In genomic region chr1:76980498-76981152, GRCm38 (mm10) we compare ENCODE assay signal across 13 mouse cellular contexts.
"Had no signal": no experiment of that assay in that cellular context is flagged by ENCODE, and none has a peak within 500 bp of the region (broad histone marks: within the 10 kb centered on the region; RNA-seq: fewer than 3 reads in every experiment).

No protein-coding gene starts in this region.

- ATAC-seq: liver, postnatal 0 days had no signal

- H3K27me3 ChIP-seq: liver, embryonic 13.5 days; lung, embryonic 15.5 days; neural tube, embryonic 15.5 days had no signal

- H3K4me3 ChIP-seq: left cerebral cortex, adult 2 months; liver, embryonic 13.5 days; lung, embryonic 15.5 days; myocyte; neural tube, embryonic 15.5 days had no signal

- H3K4me1 ChIP-seq: liver, embryonic 13.5 days; neural tube, embryonic 15.5 days had no signal

- H3K27ac ChIP-seq: left cerebral cortex, adult 2 months; liver, embryonic 13.5 days; lung, embryonic 15.5 days; macrophage; neural tube, embryonic 15.5 days had no signal

- DNase-seq: kidney, postnatal 25 days; liver; liver, embryonic 13.5 days; liver, postnatal 0 days; lung, postnatal 14 days; midbrain, embryonic 14.5 days; right cerebral cortex, adult 18-20 months; right cerebral cortex, postnatal 25 days had no signal

- H3K4me2 ChIP-seq: liver, embryonic 13.5 days; lung, embryonic 15.5 days; neural tube, embryonic 15.5 days had no signal

- H3K36me3 ChIP-seq: liver, embryonic 13.5 days; lung, embryonic 15.5 days; neural tube, embryonic 15.5 days had no signal

- H3K9me3 ChIP-seq: liver, embryonic 13.5 days; lung, embryonic 15.5 days; neural tube, embryonic 15.5 days had no signal

- H3K9ac ChIP-seq: liver, embryonic 13.5 days; liver, postnatal 0 days; lung, embryonic 15.5 days; neural tube, embryonic 15.5 days had no signal
